Mouse (Mus musculus) lung, embryonic 14.5 days (tissue): ENCODE measurements around the gene Mylk. TPM values are rescaled to one million over a fixed set of nuclear protein-coding genes. Genes with fewer than 3 reads are reported as not detected.

Source experiments
- ATAC-seq: fragments of 200-750 bp; cut with Nextera tagmentation; 2 replicates; pipeline ENCODE4 v1.8.0; 2017; ENCODE audit warnings: mild to moderate bottlenecking, moderate TSS enrichment, moderate library complexity; ENCODE audit not compliant: insufficient read depth
- DNase-seq: peaks from one replicate; pipeline ENCODE4 v3.0.0-alpha.2; 2015
- H3K27ac ChIP-seq: fragments of 300-500 bp; sonication (generic); 2 replicates; pipeline ENCODE4 v1.5.1; 2014; ENCODE audit warnings: low read depth, mild to moderate bottlenecking, moderate library complexity
- H3K27me3 ChIP-seq: fragments of 300-500 bp; sonication (generic); 2 replicates; pipeline ENCODE4 v1.6.1; 2014; ENCODE audit warnings: low read length, control low read depth; ENCODE audit not compliant: insufficient read depth
- H3K36me3 ChIP-seq: fragments of 300-500 bp; sonication (generic); 2 replicates; pipeline ENCODE4 v1.6.1; 2014; ENCODE audit warnings: control low read depth; ENCODE audit not compliant: insufficient read depth
- H3K4me1 ChIP-seq: fragments of 300-500 bp; sonication (generic); 2 replicates; pipeline ENCODE4 v1.6.1; 2014; ENCODE audit warnings: antibody characterized with exemption, control low read depth; ENCODE audit not compliant: insufficient read depth
- H3K4me2 ChIP-seq: fragments of 300-500 bp; sonication (generic); 2 replicates; pipeline ENCODE4 v1.6.1; 2014; ENCODE audit warnings: mild to moderate bottlenecking
- H3K4me3 ChIP-seq: fragments of 300-500 bp; sonication (generic); 2 replicates; pipeline ENCODE4 v1.5.1; 2014; ENCODE audit warnings: low read depth, low read length
- H3K9ac ChIP-seq: fragments of 300-500 bp; sonication (generic); 2 replicates; pipeline ENCODE4 v1.6.1; 2014
- H3K9me3 ChIP-seq: fragments of 300-500 bp; sonication (generic); 2 replicates; pipeline ENCODE4 v1.6.1; 2016; ENCODE audit warnings: low read depth, low read length, control low read depth
- CTCF ChIP-seq: IDR thresholded peaks from 2 replicates; pipeline ENCODE4 v1.5.1; 2016; ENCODE audit warnings: antibody characterized with exemption, low read depth
- WGBS: fragments of 180-500 bp; shearing (Covaris S2); extraction: QIAGEN DNeasy Blood & Tissue Kit; methylation state at CpG from one replicate; pipeline ENCODE4 v1.1.7; 2014; 5-methylcytosine and 5-hydroxymethylcytosine counted together
- polyA plus RNA-seq: library from polyadenylated mRNA; unstranded; fragments of >200 nt; fragmentation: Nextera tagmentation; extraction: Ambion mirVana; gene quantifications from 2 replicates; pipeline ENCODE4 v1.2.1, GENCODE M21; 2014

Mylk gene
- polyA plus RNA-seq, 1 experiment from 2014 or later, result 122 TPM

DNA sequence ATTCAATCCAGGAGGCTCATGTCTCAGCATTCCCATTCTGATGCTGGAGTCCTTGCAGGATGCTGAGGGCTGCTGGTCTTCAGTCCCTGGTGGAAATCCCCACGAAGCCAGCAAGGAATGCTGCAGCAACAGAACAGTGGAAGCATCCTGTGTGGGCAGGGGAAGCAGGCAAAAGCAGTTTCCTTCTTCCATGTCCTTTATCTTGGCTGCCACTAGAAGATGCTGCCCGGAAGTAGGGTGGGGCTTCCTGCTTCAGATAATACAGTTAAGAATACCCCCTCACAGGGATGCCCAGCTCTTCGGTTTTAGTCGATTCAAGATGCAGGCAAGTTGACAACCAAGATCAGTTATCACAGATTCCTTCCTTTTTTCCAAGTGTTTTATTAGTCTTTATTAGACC, 120.4 kb downstream of the Mylk start:
- no peak overlapping the region for H3K4me2 ChIP-seq
- WGBS, result 76% methylated on average over 4 of the region's 4 CpGs
- H3K4me3 ChIP-seq, result no peak overlapping the region
- H3K27me3 ChIP-seq, result no peaks in the 10 kb centered on the region
- ATAC-seq, result no peak
- no peak overlapping the region for H3K27ac ChIP-seq
- no peaks in the 10 kb centered on the region for H3K9me3 ChIP-seq
- no peaks in the 10 kb centered on the region for H3K4me1 ChIP-seq
- no peak overlapping the region for H3K9ac ChIP-seq
- TF ChIP-seq CTCF, result no peak
- no peak for DNase-seq
- H3K36me3 ChIP-seq, result no peaks in the 10 kb centered on the region

DNA sequence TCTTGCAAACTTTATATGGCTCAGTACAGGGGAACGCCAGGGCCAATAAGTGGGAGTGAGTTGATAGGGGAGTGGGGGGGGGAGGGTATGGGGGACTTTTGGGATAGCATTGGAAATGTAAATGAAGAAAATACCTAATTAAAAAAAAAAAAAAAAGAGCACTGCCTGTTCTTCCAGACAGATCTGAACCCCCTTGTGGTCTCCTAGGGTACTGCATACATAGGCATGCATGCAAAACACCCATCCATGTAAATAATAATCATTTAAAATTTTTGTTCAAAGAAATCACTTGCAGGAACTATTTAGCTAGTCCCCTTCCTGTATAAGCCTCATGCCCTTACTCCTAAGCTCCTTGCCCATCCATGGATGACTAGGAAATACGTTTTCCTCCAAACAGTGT, 122.2 kb downstream of the Mylk start:
- Histone ChIP-seq H3K27me3 (no peaks in the 10 kb centered on the region), H3K9me3 (no peaks in the 10 kb centered on the region), H3K4me2 (no peak overlapping the region), H3K4me1 (no peaks in the 10 kb centered on the region), H3K36me3 (no peaks in the 10 kb centered on the region), H3K9ac (no peak overlapping the region), H3K27ac (no peak overlapping the region), H3K4me3 (no peak overlapping the region)
- TF ChIP-seq CTCF, result peak; percentile 55
- ATAC-seq (no peak), DNase-seq (peak; percentile 44)
- 95% methylated on average over 2 of the region's 2 CpGs for WGBS

DNA sequence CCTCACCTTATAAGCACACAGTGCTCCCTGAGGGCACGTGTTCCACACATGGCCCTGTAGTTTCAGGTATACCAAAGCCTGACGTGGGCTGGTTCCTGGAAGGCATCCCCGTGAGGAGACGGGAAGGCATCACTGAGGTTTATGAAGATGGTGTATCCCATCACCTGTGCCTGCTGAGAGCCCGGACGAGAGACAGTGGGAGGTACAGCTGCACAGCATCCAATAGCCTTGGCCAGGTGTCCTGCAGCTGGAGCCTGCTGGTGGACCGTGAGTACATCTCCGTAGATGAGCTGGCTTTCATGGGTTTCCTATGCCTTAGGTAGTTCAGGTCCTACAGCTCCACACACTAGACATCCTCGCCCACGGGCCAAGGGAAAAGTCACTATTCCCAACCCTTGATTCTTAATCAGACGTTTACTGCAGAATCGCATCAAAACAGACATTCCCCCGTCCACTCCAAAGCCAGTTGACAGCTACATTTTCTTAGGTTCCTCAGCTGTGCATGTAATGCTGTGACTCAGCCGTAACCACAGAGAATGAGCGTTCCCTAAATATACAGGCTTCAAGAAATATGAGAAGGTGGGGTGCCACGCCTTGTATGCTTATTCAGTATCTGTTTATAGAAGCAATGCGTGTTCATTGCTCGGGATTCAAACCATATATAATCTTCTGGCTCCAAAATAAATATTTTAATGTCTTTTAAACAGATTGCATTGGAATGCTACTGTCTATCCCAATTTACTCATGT, 135.2 kb downstream of the Mylk start:
- no peak overlapping the region for H3K9ac ChIP-seq
- peaks cover 6% of the 10 kb centered on the region; the same call in 1 of the 2 replicates for H3K36me3 ChIP-seq
- DNase-seq (peak; percentile 66), ATAC-seq (peak; percentile 30)
- H3K27ac ChIP-seq, result peak overlapping the region; percentile 58; the same call in 1 of the 2 replicates
- TF ChIP-seq CTCF, result no peak
- H3K4me2 ChIP-seq, result no peak overlapping the region
- H3K4me3 ChIP-seq, result no peak overlapping the region
- no peaks in the 10 kb centered on the region for H3K27me3 ChIP-seq
- H3K9me3 ChIP-seq, result no peaks in the 10 kb centered on the region
- H3K4me1 ChIP-seq, result peaks cover 3% of the 10 kb centered on the region; the same call in 1 of the 2 replicates
- WGBS, result 64% methylated on average over 18 of the region's 18 CpGs

DNA sequence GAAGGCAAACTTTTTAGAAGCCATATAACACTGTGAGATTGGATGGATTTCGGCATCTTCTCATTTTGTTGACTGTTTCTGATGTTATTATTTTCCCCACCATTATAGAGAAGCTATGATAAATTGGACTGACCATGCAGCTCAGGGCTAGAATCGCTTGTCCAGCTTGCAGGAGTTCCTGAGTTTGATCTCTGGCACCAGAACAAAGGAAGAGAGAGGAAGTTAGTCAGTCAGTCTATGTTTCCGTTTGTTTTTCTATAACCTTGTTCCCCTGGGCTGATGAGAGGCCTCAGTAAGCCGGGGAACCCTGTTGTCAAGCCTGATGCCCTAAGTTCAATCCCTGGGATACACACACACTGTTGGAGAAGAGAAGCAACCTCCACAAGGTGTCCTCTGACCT, 135.8 kb downstream of the Mylk start:
- 19% methylated on average over 4 of the region's 4 CpGs for WGBS
- no peak overlapping the region for H3K9ac ChIP-seq
- H3K4me3 ChIP-seq, result no peak overlapping the region
- H3K9me3 ChIP-seq, result no peaks in the 10 kb centered on the region
- TF ChIP-seq CTCF, result no peak
- peak; percentile 76 for DNase-seq
- peaks cover 3% of the 10 kb centered on the region; the same call in 1 of the 2 replicates for H3K4me1 ChIP-seq
- no peak overlapping the region for H3K4me2 ChIP-seq
- ATAC-seq, result peak; percentile 67
- no peaks in the 10 kb centered on the region for H3K27me3 ChIP-seq
- H3K27ac ChIP-seq, result 0 out of 2 replicates have a peak overlapping the region, but pooled peaks have one; percentile 1
- 0 out of 2 replicates have a peak, but pooled peaks cover 3% of the 10 kb centered on the region for H3K36me3 ChIP-seq

DNA sequence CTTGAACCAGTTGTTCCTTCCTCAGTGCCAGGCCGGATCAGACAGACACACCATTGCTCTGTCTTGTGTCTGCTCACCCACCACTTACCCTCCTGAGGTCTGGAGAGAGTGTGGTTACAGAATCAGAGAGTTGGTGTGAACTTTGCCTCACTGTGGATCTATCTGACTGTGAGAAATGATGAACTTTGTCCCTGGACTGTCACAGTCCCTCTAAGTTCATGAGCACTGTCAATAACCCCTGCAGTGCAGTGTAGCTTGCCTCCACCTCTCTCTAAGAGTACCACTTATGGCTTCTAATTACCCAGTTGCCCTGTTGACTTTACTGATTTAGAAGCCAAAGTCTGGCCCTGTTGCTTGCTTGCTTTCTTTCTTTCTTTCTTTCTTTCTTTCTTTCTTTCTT, 142.0 kb downstream of the Mylk start:
- TF ChIP-seq CTCF, result no peak
- Histone ChIP-seq H3K27ac (no peak overlapping the region), H3K9me3 (no peaks in the 10 kb centered on the region), H3K4me1 (no peaks in the 10 kb centered on the region), H3K36me3 (no peaks in the 10 kb centered on the region), H3K9ac (no peak overlapping the region), H3K4me2 (no peak overlapping the region), H3K4me3 (no peak overlapping the region), H3K27me3 (no peaks in the 10 kb centered on the region)
- DNase-seq (no peak), ATAC-seq (no peak)
- 68% methylated on average over 1 of the region's 1 CpGs for WGBS

DNA sequence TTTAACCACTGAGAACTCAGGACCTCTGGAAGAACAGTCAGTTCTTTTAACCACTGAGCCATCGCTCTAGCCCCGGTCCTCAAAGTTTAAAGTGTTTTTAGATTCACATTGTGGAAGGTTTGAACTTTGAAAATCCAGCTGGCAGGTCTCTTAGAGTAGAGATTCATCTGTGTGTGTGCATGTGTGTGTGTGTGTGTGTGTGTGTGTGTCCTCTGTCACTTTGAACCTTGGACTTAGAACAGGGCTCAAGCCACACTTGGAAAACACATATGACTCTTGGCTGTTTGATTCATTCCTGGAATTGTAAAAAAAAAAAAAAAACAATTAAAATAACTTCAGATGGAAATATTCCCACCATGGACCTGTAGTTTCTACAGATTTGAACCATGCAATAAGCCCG, 149.0 kb downstream of the Mylk start:
- 93% methylated on average over 3 of the region's 3 CpGs for WGBS

DNA sequence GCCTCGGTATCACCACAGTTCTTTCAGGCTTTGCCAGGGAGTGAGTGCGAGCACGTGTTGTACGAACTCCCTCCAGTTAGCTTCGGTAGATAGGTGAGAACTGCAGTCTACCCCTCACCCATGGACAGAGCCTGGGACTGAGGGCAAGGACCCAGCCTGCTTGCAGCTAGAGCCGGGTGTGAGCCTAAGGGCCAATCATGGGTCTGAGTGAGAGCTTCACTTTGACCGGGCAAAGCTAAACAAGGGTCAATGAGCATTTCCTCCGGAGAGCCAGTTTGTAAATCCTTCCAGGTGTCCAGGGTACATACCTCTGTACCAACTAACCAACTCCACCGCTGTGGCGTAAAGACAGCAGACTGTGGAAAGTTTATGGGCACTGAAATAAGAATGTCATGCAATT, 150.9 kb downstream of the Mylk start:
- 84% methylated on average over 10 of the region's 10 CpGs for WGBS
- Histone ChIP-seq H3K9me3 (no peaks in the 10 kb centered on the region), H3K4me2 (no peak overlapping the region), H3K4me1 (peaks cover 21% of the 10 kb centered on the region), H3K27ac (no peak overlapping the region), H3K27me3 (no peaks in the 10 kb centered on the region), H3K36me3 (no peaks in the 10 kb centered on the region), H3K9ac (no peak overlapping the region), H3K4me3 (no peak overlapping the region)
- TF ChIP-seq CTCF, result no peak
- no peak for ATAC-seq
- DNase-seq, result no peak

More for the DNA sequence above, 149.0 kb downstream of the Mylk start:
- no peak overlapping the region for H3K9ac ChIP-seq
- ATAC-seq (no peak), DNase-seq (no peak)
- H3K9me3 ChIP-seq, result no peaks in the 10 kb centered on the region
- peaks cover 3% of the 10 kb centered on the region; the same call in 1 of the 2 replicates for H3K4me1 ChIP-seq
- no peak overlapping the region for H3K27ac ChIP-seq
- no peak for TF ChIP-seq CTCF
- H3K4me3 ChIP-seq, result no peak overlapping the region
- H3K27me3 ChIP-seq, result no peaks in the 10 kb centered on the region
- H3K36me3 ChIP-seq, result no peaks in the 10 kb centered on the region
- H3K4me2 ChIP-seq, result no peak overlapping the region
